Mouse (Mus musculus) CD4-positive, CD25-positive, alpha-beta regulatory T cell, adult 2 months (primary cell): ENCODE measurements around the gene Tas2r102.

Experiments
- DNase-seq: peaks from one replicate; pipeline ENCODE4 v3.0.0-alpha.2; 2012; ENCODE audit warnings: low read depth, low spot score

Tas2r102 gene

GRCm38 (mm10) chr6:132761831-132762230 lies at the start of gene Tas2r102:
Gene Tas2r102 (plus strand): TSS chr6:132762131.
- DNase-seq: no peak

GRCm38 (mm10) chr6:132737935-132738334 lies 24.0 kb upstream of the Tas2r102 start, which contains the start of gene Tas2r115:
Gene Tas2r115 (minus strand): TSS chr6:132738035.
- DNase-seq: no peak

- no peak for DNase-seq
Measured at GRCm38 (mm10) chr6:132750206-132750605, 11.7 kb upstream of the Tas2r102 start.

- no peak for DNase-seq
Measured at GRCm38 (mm10) chr6:132754430-132754829, 7.5 kb upstream of the Tas2r102 start, which contains the start of gene Tas2r124. Gene Tas2r124 (plus strand): TSS chr6:132754730.

- no peak for DNase-seq
Measured at GRCm38 (mm10) chr6:132778062-132778461, 16.1 kb downstream of the Tas2r102 start, which contains the start of gene Tas2r136. Gene Tas2r136 (minus strand): TSS chr6:132778162.

- no peak for DNase-seq
Measured at GRCm38 (mm10) chr6:132795393-132795792, 33.5 kb downstream of the Tas2r102 start.

- DNase-seq: no peak
Measured at GRCm38 (mm10) chr6:132802518-132802917, 40.6 kb downstream of the Tas2r102 start, which contains the start of gene Tas2r117. Gene Tas2r117 (plus strand): TSS chr6:132802818.
